Mouse (Mus musculus) retina, adult 2 months (tissue): ENCODE results near the gene Ngb.

Experiments
- DNase-seq: peaks from one replicate; pipeline ENCODE4 v3.0.0-alpha.2; 2012; ENCODE audit warnings: low read depth, low spot score

The Ngb gene

GRCm38 (mm10) chr12:87091916-87092315, 10.4 kb downstream of the Ngb start:
- DNase-seq, result no peak

GRCm38 (mm10) chr12:87089701-87090100, 12.6 kb downstream of the Ngb start:
- no peak for DNase-seq

- no peak for DNase-seq
Measured at GRCm38 (mm10) chr12:87089255-87089654, 13.1 kb downstream of the Ngb start.

GRCm38 (mm10) chr12:87088331-87088730, 14.0 kb downstream of the Ngb start:
- DNase-seq, result no peak

GRCm38 (mm10) chr12:87087236-87087635, 15.1 kb downstream of the Ngb start:
- no peak for DNase-seq

- DNase-seq, result no peak
Measured at GRCm38 (mm10) chr12:87082797-87083196, 19.5 kb downstream of the Ngb start.

GRCm38 (mm10) chr12:87076610-87077009, 25.7 kb downstream of the Ngb start:
- no peak for DNase-seq

- DNase-seq, result no peak
Measured at GRCm38 (mm10) chr12:87070520-87070919, 31.8 kb downstream of the Ngb start.

GRCm38 (mm10) chr12:87066429-87066828, 35.9 kb downstream of the Ngb start:
- no peak for DNase-seq

- no peak for DNase-seq
Measured at GRCm38 (mm10) chr12:87065446-87065845, 36.9 kb downstream of the Ngb start.

GRCm38 (mm10) chr12:87057066-87057465, 45.3 kb downstream of the Ngb start:
- DNase-seq, result no peak

- no peak for DNase-seq
Measured at GRCm38 (mm10) chr12:87054873-87055272, 47.5 kb downstream of the Ngb start.

GRCm38 (mm10) chr12:87052661-87053321, 49.5 kb downstream of the Ngb start:
- DNase-seq, result peak; percentile 47

- no peak for DNase-seq
Measured at GRCm38 (mm10) chr12:87047536-87047935, 54.8 kb downstream of the Ngb start.
